In genomic region chr5:142421886-142422285, GRCm38 (mm10) we compare ENCODE assay signal across 14 mouse cellular contexts.
"Had no signal": no experiment of that assay in that cellular context is flagged by ENCODE, and none has a peak within 500 bp of the region (broad histone marks: within the 10 kb centered on the region; RNA-seq: fewer than 3 reads in every experiment).

No protein-coding gene starts in this region.

- DNase-seq: lung, adult 18-20 months; lung, postnatal 4 days; midbrain, embryonic 14.5 days; right cerebral cortex, adult 18-20 months; right cerebral cortex, postnatal 25 days; thymus, postnatal 36 days had no signal

- ATAC-seq: inflammation-experienced regulatory T-cells, adult 6 months had no signal

- H3K9ac ChIP-seq: kidney, embryonic 15.5 days; limb, embryonic 15.5 days; liver, embryonic 14.5 days; neural tube, embryonic 15.5 days; stomach, embryonic 15.5 days had no signal

- H3K9me3 ChIP-seq: kidney, embryonic 15.5 days; limb, embryonic 15.5 days; midbrain, embryonic 10.5 days; neural tube, embryonic 15.5 days; stomach, embryonic 15.5 days had no signal

- H3K4me3 ChIP-seq: kidney, embryonic 15.5 days; limb, embryonic 15.5 days; midbrain, embryonic 10.5 days; myocyte; neural tube, embryonic 15.5 days; stomach, embryonic 15.5 days had no signal

- H3K27ac ChIP-seq: kidney, embryonic 15.5 days; limb, embryonic 15.5 days; liver, embryonic 14.5 days; midbrain, embryonic 10.5 days; neural tube, embryonic 15.5 days; stomach, embryonic 15.5 days had no signal

- H3K4me2 ChIP-seq: kidney, embryonic 15.5 days; limb, embryonic 15.5 days; neural tube, embryonic 15.5 days; stomach, embryonic 15.5 days had no signal

- H3K27me3 ChIP-seq: kidney, embryonic 15.5 days; limb, embryonic 15.5 days; neural tube, embryonic 15.5 days; stomach, embryonic 15.5 days had no signal

- H3K36me3 ChIP-seq: neural tube, embryonic 15.5 days had no signal
